18 mouse cellular contexts compared by ENCODE assay signal in genomic region chr16:21804258-21804657, GRCm38 (mm10). TPM values are rescaled to one million over a fixed set of nuclear protein-coding genes. Genes with fewer than 3 reads are reported as not detected.
DNase-seq lines count a peak whose midpoint lies in the region; ATAC-seq and TF ChIP-seq lines count a peak whose summit lies in the region.
"Had no signal": no experiment of that assay in that cellular context is flagged by ENCODE, and none has a peak within 500 bp of the region (broad histone marks: within the 10 kb centered on the region; RNA-seq: fewer than 3 reads in every experiment).

No protein-coding gene starts in this region.

- DNase-seq in forebrain, embryonic 14.5 days (ENCODE audit: low spot score) = peak; percentile 21
- no peak for DNase-seq in forebrain, postnatal 0 days
- DNase-seq in kidney, postnatal 36 days = peak; percentile 38 to 51
- DNase-seq in brain, embryonic 14.5 days (ENCODE audit: low read depth) = peak; percentile 41
- DNase-seq in cerebellum, adult 9-11 months = peak; percentile 66
- no peak for DNase-seq in layer of hippocampus, postnatal 36 days
- no peak for DNase-seq in frontal cortex, postnatal 25 days (ENCODE audit: low spot score in 2 of 2)
- DNase-seq: adrenal gland, adult 2 months; heart, adult 18-20 months; layer of hippocampus, adult 9-11 months; lung, postnatal 36 days; right cerebral cortex, adult 18-20 months had no signal

- H3K9me3 ChIP-seq in forebrain, embryonic 14.5 days (replicated peaks; ENCODE audit: control insufficient read depth, low read length) = no peaks in the 10 kb centered on the region
- H3K9me3 ChIP-seq in forebrain, postnatal 0 days (ENCODE audit: low read length) = no peaks in the 10 kb centered on the region
- H3K9me3 ChIP-seq in kidney, embryonic 16.5 days (ENCODE audit: low read length) = no peaks in the 10 kb centered on the region
- H3K9me3 ChIP-seq: embryonic facial prominence, embryonic 13.5 days; heart, embryonic 15.5 days; hindbrain, embryonic 10.5 days; midbrain, embryonic 10.5 days had no signal

- no peak for TF ChIP-seq CTCF in forebrain, postnatal 0 days (IDR thresholded peaks at IDR 0.05; ENCODE audit: low read depth)
- no peak for TF ChIP-seq CTCF in brain, embryonic 14.5 days (IDR thresholded peaks at IDR 0.05; ENCODE audit: borderline replicate concordance, extremely low read depth, insufficient read depth, insufficient read length)

- H3K27ac ChIP-seq in forebrain, embryonic 14.5 days (ENCODE audit: low read depth, low read length) = no peak overlapping the region
- no peak overlapping the region for H3K27ac ChIP-seq in forebrain, postnatal 0 days (ENCODE audit: low read depth, low read length)
- H3K27ac ChIP-seq in kidney, embryonic 16.5 days (ENCODE audit: low read length) = no peak overlapping the region
- H3K27ac ChIP-seq: embryonic facial prominence, embryonic 13.5 days; heart, embryonic 15.5 days; hindbrain, embryonic 10.5 days; kidney, postnatal 0 days; midbrain, embryonic 10.5 days had no signal

- H3K27me3 ChIP-seq in forebrain, embryonic 14.5 days (replicated peaks; ENCODE audit: control insufficient read depth, insufficient read depth, low read length) = no peaks in the 10 kb centered on the region
- H3K27me3 ChIP-seq in forebrain, postnatal 0 days (ENCODE audit: insufficient read depth, low read length) = no peaks in the 10 kb centered on the region
- H3K27me3 ChIP-seq in kidney, embryonic 16.5 days (ENCODE audit: insufficient read depth, low read length) = no peaks in the 10 kb centered on the region
- H3K27me3 ChIP-seq: embryonic facial prominence, embryonic 13.5 days; heart, embryonic 15.5 days had no signal

- H3K4me2 ChIP-seq in forebrain, embryonic 14.5 days (ENCODE audit: low read length) = no peak overlapping the region
- no peak overlapping the region for H3K4me2 ChIP-seq in forebrain, postnatal 0 days (ENCODE audit: low read depth)
- no peak overlapping the region for H3K4me2 ChIP-seq in kidney, embryonic 16.5 days (replicated peaks; ENCODE audit: low read depth, low read length)
- H3K4me2 ChIP-seq: embryonic facial prominence, embryonic 13.5 days; heart, embryonic 15.5 days had no signal

- H3K9ac ChIP-seq in forebrain, embryonic 14.5 days (ENCODE audit: low read length) = no peak overlapping the region
- no peak overlapping the region for H3K9ac ChIP-seq in forebrain, postnatal 0 days
- H3K9ac ChIP-seq in kidney, embryonic 16.5 days (replicated peaks; ENCODE audit: low read length) = no peak overlapping the region
- H3K9ac ChIP-seq: embryonic facial prominence, embryonic 13.5 days; heart, embryonic 15.5 days had no signal

- H3K4me3 ChIP-seq in forebrain, embryonic 14.5 days (ENCODE audit: low read depth, low read length) = no peak overlapping the region
- no peak overlapping the region for H3K4me3 ChIP-seq in forebrain, postnatal 0 days (ENCODE audit: low read depth, low read length)
- no peak overlapping the region for H3K4me3 ChIP-seq in kidney, embryonic 16.5 days (ENCODE audit: low read length)
- H3K4me3 ChIP-seq: embryonic facial prominence, embryonic 13.5 days; heart, embryonic 15.5 days; hindbrain, embryonic 10.5 days; midbrain, embryonic 10.5 days had no signal

- TF ChIP-seq POLR2A in brain, embryonic 14.5 days (IDR thresholded peaks at IDR 0.05; ENCODE audit: borderline replicate concordance, extremely low read depth, insufficient read depth, insufficient read length, poor library complexity, severe bottlenecking) = no peak

- H3K36me3 ChIP-seq in forebrain, embryonic 14.5 days (ENCODE audit: control insufficient read depth, insufficient read depth, low read length) = peaks cover 40% of the 10 kb centered on the region
- peaks cover 41% of the 10 kb centered on the region for H3K36me3 ChIP-seq in forebrain, postnatal 0 days (ENCODE audit: insufficient read depth)
- peaks cover 22% of the 10 kb centered on the region for H3K36me3 ChIP-seq in kidney, embryonic 16.5 days (ENCODE audit: insufficient read depth, low read length)

- WGBS in forebrain, embryonic 14.5 days = 96% methylated on average over 1 of the region's 1 CpGs
- 72% methylated on average over 1 of the region's 1 CpGs for WGBS in forebrain, postnatal 0 days
- 84% methylated on average over 1 of the region's 1 CpGs for WGBS in kidney, embryonic 16.5 days

- H3K4me1 ChIP-seq in forebrain, embryonic 14.5 days (ENCODE audit: control insufficient read depth, insufficient read depth, low read length) = no peaks in the 10 kb centered on the region
- H3K4me1 ChIP-seq in forebrain, postnatal 0 days (ENCODE audit: insufficient read depth) = no peaks in the 10 kb centered on the region
- no peaks in the 10 kb centered on the region for H3K4me1 ChIP-seq in kidney, embryonic 16.5 days (ENCODE audit: insufficient read depth, low read length)
- H3K4me1 ChIP-seq: embryonic facial prominence, embryonic 13.5 days; heart, embryonic 15.5 days; hindbrain, embryonic 10.5 days; midbrain, embryonic 10.5 days had no signal

- ATAC-seq in forebrain, embryonic 14.5 days = no peak
- no peak for ATAC-seq in forebrain, postnatal 0 days
- ATAC-seq in kidney, embryonic 16.5 days (ENCODE audit: low FRiP score, low TSS enrichment) = no peak

RNA-seq across cellular contexts. Expression of gene Map3k13, which starts 10.1 kb away (rescaled TPM):
- polyA plus RNA-seq in forebrain, embryonic 14.5 days (2014; fragmentation: Nextera tagmentation; extraction: Ambion mirVana) = 4.2 and 6.2 TPM in 2 replicates
- total RNA-seq in forebrain, postnatal 0 days (2014; rRNA removed) = 7.0 and 8.7 TPM in 2 replicates
- polyA plus RNA-seq in forebrain, postnatal 0 days (2015; fragmentation: Nextera tagmentation; extraction: Ambion mirVana) = 1.3 and 3.0 TPM in 2 replicates
- polyA plus RNA-seq in kidney, embryonic 16.5 days (2015; fragmentation: Nextera tagmentation; extraction: Ambion mirVana) = 1.0 and 1.2 TPM in 2 replicates
- polyA plus RNA-seq in brain, embryonic 14.5 days (2012; rRNA removed) = 7.8 and 13.2 TPM in 2 replicates
- total RNA-seq in layer of hippocampus, postnatal 36 days (2021) = 10 to 100 TPM; 15.3 to 17.3 TPM

RNA-seq across cellular contexts. Expression of gene Ehhadh, which starts 16.7 kb away (rescaled TPM):
- polyA plus RNA-seq in forebrain, embryonic 14.5 days (2014; fragmentation: Nextera tagmentation; extraction: Ambion mirVana) = 0.77 and 0.97 TPM in 2 replicates
- 1.6 and 1.9 TPM in 2 replicates for total RNA-seq in forebrain, postnatal 0 days (2014; rRNA removed)
- 1.3 and 1.4 TPM in 2 replicates for polyA plus RNA-seq in forebrain, postnatal 0 days (2015; fragmentation: Nextera tagmentation; extraction: Ambion mirVana)
- polyA plus RNA-seq in kidney, embryonic 16.5 days (2015; fragmentation: Nextera tagmentation; extraction: Ambion mirVana) = 5.6 and 6.7 TPM in 2 replicates
- polyA plus RNA-seq in brain, embryonic 14.5 days (2012; rRNA removed) = 1.5 and 1.9 TPM in 2 replicates
- 1 to 10 TPM; 1.2 to 1.3 TPM for total RNA-seq in layer of hippocampus, postnatal 36 days (2021)

Comparison
In these comparisons a context has a peak if more than half of its experiments do, and no peak if none do; other contexts are left out.
1. DNase-seq: peak in forebrain, embryonic 14.5 days (single experiment), kidney, postnatal 36 days (2 of 2), brain, embryonic 14.5 days (single experiment) and cerebellum, adult 9-11 months (single experiment); none in forebrain, postnatal 0 days (single experiment), layer of hippocampus, postnatal 36 days (0 of 2) and frontal cortex, postnatal 25 days (0 of 2).